Mouse (Mus musculus) left cerebral cortex, adult 11 months (tissue): ENCODE data around the gene Mctp1.
A peak's percentile ranks its signal among the peaks of the same experiment; 100 is the strongest.
"Not testable (repeated sequence)": the region's sequence is repeated elsewhere in the genome, so short reads cannot be mapped to it uniquely, and the experiment has no call there.

ENCODE experiments used
- DNase-seq: peaks from one replicate; pipeline ENCODE4 v3.0.0; 2022; ENCODE audit warnings: low spot score

The Mctp1 gene

DNA sequence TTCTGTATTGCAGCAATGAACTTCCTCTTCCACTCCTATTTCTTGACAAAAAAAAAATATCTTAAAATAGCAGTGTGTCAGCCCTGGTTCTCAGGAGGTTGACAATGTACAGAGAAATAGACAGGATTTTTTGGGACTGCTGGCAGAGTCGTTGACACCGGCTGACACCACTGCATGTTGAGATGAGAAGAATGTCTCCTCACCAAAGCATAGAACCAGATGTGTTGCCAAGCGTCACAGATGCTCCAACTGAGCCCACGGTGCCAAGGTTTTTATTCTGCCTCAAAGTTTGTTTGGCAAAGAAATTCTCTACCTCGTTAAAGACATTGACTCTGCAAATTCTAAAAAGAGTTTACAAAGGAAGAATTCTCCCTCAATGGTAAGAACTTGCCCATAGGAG, 548.6 kb downstream of the Mctp1 start:
- DNase-seq: no peak

DNA sequence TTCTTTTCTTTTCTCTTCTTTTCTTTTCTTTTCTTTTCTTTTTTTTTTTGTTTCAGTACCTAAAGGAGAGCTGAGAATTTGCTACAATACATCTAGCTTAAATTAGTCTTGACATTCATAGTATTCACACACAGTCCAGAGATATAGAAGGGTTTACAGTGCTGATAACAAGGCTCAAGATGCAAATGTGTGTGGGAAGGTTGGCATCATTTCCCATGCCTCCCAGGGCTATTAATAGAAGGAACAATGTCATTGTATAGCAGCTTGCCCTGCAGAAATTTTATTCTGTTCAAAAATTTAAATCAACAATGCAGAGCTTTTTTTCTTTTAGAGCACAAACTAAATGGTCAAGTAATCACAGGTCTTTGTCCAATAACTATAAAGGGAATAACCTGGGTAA, 564.9 kb downstream of the Mctp1 start:
- DNase-seq: peak; percentile 16

DNA sequence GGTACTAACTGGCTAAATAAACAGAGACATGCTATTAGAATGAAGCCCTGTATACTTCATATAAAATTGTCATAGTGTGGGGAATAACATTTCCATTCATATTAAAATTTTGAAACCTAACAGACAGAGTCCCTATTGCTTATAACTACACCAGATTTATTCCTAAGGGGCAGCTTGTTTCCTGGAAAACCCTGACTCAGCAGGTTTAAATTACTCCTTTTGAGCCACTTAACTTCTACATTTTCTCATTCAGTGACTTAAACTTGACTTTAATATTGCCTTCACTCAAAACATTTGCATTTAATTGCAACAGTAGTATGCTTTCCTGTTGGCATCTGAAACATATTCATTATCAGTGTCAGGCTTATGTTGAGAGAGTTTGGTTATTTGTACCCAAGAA, 583.3 kb downstream of the Mctp1 start:
- no peak for DNase-seq

DNA sequence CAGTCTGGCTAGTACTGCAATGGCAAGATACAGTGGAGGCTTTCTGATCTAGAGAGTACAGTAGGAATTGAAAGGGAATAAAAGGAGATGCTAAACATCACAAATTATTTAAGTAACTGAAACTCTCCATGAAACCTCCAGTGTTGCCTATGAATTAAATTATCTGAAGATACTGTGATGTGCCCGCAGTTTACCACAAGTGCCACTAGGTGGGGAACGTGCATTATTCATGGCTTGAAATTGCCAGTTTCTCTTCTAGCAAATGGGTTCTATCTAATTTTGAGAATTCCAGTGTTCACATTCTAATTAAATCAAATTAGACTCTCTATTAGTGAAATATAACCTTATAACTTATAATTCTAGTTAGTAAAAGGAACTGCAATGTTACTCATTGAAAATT, 585.1 kb downstream of the Mctp1 start:
- DNase-seq: peak; percentile 9

DNA sequence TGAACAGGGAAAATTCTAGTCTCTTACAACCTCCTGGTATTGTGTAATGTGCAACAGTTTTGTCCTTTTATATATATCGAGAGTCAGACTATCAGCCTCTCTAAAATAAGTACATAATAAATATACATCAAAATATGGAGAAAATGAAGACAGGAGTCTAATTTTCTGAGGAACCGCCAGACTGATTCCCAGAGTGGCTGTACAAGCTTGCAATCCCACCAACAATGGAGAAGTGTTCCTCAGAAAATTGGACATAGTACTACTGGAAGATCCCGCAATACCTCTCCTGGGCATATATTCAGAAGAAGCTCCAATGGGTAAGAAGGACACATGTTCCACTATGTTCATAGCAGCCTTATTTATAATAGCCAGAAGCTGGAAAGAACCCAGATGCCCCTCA, 586.7 kb downstream of the Mctp1 start:
- DNase-seq: not testable (repeated sequence)

DNA sequence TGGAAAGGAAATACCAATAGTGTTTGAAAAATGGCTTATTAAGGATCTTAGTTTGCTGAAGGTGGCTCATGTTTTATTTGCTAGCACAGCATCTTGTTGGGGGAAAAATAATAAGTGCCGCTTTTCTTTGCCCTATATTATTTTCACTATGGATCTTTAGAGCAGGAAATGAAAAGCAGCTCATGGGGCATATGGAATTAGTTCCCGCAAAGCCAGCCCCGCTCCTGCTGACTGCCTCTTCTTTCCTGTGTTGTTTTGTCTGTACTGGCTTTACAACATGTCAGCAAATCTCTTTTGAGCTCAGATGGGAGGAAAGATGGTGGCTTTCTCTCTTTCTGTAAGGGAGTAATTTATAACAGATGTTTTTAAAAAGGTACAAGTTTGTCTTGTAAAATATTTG, 618.3 kb downstream of the Mctp1 start:
- no peak for DNase-seq

DNA sequence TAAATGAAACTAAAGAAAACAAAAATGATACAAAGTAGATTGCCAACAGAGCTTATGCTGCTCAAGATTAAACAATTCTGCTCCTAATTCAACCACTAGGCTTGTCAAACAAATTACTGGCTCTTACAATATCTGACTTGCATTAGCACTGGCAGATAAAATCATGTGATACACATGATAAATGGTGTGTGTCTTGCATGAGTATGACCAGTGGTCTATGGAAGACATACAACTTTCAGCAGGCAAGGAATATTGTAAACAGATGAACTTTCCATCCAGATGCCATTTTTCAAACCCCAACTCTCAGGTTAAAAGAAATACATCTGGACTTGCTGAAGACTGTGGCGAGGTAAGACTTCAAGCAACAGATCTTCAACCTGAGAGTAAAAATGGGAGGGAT, 619.3 kb downstream of the Mctp1 start:
- DNase-seq: no peak

DNA sequence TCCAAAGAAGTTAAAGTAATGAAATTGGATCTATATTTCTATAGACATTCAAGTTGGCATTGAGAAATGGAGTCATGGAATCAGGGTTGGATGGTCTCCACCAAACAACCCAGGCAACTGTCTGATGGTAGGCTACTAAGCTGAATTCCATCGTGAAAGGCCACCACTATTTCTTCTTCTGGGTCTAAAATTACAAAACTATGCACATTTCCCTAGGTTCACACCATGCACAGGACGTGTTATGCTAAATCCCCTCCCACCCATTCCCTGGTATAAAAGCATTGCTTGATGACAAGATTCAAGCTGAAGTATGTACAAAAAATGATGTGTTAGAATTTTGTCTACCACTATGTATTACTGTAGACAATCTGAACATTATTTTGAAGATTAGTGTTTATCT, 634.5 kb downstream of the Mctp1 start:
- no peak for DNase-seq

DNA sequence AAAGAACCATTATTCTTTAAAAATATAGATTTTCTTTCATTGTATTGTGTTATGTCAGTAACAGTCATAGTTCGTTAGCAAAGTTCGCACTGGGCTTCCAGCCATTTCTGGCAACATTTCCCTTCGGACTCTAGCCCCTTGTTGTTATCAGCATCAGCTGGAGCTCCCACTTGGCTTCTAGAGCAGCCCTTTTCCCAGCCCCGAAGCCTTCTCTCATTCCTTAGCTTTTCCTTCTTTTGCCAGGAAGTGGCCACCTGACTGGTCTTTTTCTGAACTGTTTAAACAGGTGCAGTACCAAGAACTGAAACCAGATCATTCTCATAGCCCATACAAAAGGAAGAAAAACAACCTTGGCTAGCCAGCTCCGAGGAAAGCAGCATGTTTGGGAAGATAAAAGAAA, 645.3 kb downstream of the Mctp1 start:
- no peak for DNase-seq

DNA sequence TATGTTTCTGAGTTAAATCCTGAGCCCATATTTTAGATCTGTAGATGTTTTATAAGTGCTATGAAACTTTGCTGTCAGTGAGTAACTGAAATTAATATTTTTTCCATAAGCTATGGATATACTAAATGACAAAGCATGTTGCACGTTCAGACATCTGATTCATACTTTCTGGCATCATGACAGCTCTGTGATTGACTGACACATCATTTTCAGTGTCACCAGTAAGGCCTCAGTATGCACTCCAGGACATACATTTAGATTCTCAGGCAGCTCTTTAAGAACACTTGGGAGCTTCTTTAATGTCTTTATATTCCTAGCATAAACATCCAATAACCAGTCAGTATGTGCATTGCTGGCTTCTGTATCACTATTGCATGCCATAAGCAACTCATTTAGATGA, 659.0 kb downstream of the Mctp1 start:
- DNase-seq: no peak

DNA sequence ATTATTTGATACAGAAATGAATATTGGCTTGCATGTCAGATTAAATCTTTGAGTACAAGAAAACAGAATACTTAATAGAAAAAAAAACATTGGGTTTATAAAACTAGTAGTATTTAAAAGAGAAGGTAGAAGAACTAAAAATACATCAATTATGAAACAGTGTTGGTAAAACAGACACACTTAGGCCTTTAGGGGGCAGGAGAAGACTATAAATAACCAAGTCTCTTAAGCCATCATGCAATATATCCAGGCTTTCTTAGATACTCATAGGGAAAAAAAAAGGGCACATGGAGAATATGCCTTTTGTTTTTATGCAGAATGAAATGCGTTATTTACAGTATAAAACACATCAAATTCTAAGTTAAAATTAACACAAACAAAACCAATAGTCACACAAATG, 661.0 kb downstream of the Mctp1 start:
- no peak for DNase-seq

DNA sequence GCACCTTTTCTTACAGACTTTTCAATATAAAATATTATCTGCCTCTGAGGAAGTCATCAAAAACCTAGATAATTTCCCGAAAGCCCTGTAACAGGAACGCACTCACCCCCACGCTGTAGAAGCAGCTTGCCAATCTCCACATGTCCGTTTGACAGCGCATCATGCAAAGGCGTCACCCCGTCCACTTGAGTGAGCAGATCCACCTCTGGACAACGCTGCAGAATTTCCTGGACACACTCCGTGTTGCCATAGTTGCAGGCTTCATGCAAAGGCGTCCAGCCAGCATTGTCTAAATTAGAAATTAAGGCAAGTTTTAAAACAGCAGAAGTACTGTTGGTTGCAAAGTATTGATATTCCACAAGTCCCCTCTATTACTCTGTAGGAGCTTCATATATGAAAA, 662.1 kb downstream of the Mctp1 start:
- DNase-seq: no peak

DNA sequence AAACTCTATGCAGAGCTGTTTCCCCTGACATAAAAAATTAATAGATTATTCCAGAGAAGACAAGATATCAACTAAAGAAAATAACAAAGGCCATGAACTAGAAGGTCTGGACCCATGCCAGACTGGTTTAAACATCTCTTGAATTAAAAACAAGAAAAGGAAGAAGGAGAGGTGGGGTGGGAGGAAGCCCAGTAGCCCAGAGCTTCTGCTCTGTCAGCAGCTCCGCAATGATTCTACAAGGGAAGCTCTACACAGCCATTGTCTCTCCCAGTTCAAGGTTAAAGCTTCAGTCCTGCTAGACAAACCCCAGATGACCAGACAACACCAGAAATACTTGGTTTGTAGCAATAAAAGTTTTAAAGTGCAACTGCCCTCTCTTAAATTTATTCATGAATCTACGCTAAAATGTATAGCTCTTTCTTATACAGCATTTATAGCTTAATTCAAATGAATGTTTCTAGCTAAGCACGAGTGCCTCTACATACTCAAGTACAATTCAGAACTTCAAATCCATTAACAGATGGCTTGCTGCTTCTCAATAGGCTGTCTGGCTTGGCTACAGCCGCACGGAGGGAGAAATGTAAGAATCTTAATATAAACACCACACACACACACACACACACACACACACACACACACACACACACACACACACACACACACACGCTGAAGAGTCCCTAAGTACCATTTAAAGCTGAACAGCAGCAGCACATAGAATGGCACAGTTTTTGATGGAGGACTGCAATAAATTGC, 663.0 kb downstream of the Mctp1 start:
- no peak for DNase-seq

DNA sequence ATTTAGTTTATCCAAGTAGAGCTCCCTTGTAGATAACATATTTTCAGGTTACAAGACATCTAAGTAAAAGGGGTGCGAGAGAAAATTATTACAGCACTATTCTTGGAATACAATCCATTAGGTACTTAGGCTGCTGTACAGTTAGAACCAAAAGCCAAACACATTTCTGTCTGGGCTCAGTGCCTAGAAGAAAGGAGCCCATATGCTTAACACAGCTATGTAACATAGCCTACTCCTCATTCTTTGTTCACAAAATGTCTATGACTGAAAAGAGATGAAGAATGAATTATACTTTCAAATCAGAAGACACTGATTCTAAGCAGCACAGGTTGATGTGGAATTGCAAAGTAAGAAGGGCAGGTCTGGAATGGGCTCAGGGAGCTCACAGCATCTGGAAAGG, 664.1 kb downstream of the Mctp1 start:
- DNase-seq: peak; percentile 19

DNA sequence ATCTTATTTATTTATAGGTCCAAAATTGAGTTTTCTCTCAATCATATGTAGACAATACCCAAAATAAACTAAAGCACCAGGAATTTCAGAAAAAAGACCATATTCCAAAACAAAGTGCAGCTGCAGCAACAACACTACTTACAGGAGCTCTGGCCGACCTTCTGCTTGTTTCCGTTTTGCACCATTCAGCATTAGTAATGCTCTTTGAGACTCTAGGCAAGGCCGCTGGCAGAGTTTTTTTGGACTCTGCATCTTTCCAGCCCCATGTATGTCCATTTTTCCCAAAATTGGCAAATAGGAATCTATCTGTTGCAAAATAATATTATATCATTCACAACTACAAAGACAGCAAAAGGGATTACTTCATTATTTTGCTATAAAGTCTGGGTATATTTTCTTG, 665.4 kb downstream of the Mctp1 start:
- DNase-seq: no peak

DNA sequence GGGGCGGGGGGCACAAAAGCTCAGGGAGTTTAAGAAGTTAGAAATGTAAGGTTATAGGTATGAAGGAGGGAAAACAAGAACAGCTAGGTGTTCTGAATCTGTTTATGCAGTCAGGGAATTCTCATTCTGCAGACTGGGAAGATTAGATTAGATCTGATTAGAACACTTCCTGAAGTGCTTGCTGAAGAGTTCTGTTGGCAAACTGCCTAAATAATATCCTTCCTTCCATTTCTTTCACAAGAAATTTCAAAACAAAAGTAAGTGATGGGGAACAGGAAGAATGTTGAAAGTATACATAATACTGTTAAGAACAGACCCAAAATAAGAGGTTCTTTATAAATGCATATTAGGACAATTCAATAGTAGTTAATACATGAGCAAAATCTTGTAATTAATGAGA, 678.9 kb downstream of the Mctp1 start:
- no peak for DNase-seq

DNA sequence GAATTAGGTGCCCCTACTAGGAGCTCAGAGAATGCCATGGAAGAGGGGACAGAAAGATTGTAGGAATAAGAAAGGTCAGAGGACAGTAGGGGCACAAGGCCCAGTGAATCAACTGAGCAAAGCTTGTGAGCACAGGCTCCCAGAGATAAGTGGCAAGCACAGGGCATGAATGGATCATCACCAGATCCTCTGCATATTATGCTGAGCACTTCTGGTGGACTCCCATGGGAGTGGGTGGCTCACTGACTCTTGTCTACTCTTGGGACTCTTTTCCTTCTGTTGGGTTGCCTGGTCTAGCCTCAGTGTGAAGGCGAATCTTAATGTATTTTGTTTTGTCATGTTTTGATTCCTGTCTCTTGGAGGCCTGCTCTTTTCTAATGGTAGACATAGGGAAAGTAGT, 684.5 kb downstream of the Mctp1 start:
- DNase-seq: no peak

DNA sequence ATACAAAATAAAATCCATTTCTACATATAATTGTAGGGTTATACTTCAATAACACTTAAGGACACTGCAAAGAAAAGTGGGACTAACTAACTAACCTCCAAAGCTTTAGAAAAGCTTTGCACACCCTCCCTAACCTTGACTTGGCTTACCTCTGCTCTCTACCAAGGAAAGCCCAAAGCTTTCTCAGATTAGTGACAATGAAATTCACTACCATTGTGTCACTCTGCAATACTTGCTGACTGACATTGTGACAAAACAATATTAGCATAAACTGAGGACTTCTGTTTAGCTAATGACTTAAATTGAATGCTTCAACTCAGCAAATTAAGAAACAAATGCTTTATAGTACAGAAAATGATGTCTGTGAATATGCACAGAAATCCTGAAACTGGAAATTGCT, 687.7 kb downstream of the Mctp1 start:
- no peak for DNase-seq
